Mouse (Mus musculus): ENCODE data around the gene Gpat3. TPM values are rescaled to one million over a fixed set of nuclear protein-coding genes. Genes with fewer than 3 reads are reported as not detected.

The Gpat3 gene
- polyA plus RNA-seq (2015; fragmentation: Nextera tagmentation; extraction: Ambion mirVana), result 1.3 and 2.0 TPM in 2 replicates

DNA sequence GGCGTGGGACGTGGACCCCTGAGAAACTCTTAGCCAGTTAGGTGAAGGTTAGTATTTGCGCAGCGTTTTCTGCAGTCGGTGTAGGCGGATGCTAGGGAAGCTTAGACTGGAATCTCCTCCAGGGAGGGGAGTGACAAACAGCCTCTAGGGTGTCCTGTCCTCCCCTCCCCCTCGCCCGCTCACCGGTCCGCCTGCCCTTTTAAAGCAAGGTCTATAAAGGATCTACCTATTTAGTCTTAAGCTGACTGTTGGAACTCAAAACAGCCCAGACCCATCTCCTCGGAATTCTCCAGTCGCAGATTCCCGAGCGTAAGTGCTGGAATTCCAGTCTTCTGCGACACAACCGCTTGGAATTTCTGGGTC lies at the start of gene Gpat3:
Gene Gpat3, plus strand, starts transcription at position 229 of the 363 bp plus-strand sequence.

DNA sequence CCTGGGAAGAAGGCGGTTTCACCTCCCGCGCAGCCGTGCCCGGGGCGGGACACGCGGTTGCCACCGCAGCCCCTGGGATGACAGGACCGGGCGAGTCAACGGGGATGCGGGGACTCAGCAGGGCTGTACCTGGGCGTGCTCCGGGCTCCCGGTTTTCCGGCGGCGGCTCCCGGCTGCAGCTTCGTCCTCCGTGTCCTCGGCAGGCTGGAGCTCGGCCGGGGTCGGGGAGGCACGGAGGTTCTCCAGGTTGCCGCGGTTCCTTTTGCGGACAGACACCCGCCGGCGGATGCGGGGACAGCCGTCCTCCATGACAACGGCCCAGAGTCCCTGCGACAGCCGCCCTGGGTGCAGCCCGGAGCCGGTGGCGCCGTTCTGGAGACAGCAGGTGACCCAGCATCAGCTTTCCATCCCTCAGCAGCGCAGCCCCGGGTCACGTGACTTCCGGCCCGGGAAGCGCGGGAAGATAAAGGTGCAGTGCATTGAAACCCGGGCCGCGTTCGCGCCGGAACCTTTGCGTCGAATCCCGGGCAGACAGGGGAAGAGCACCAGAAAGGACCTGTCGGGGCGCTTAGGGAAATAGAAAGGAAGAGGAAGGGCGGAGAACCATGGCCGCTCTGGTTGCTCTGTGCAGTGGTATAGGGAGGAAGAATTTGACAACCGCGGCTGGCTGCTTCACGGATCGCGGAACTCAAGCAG lies 47.2 kb upstream of the Gpat3 start, which contains the start of the genes Helq and Mrps18c:
Gene Helq, minus strand, starts transcription at position 434 of the 696 bp plus-strand sequence.
Gene Mrps18c, plus strand, starts transcription at position 463 of the 696 bp plus-strand sequence.

GRCm38 (mm10) chr5:100820483-100821184 lies 24.9 kb upstream of the Gpat3 start, which contains the start of gene Abraxas1:
TSS of gene Abraxas1 (minus strand) at chr5:100820965.

Other genes starting within 250 kb of the Gpat3 start
- 67.8 and 73.6 TPM in 2 replicates for gene Coq2, start 170.6 kb upstream of the Gpat3 start, polyA plus RNA-seq (2015; fragmentation: Nextera tagmentation; extraction: Ambion mirVana)
- 3.5 and 4.7 TPM in 2 replicates for gene Hpse, start 126.0 kb upstream of the Gpat3 start, polyA plus RNA-seq (2015; fragmentation: Nextera tagmentation; extraction: Ambion mirVana)
- 5.9 and 7.0 TPM in 2 replicates for gene Helq, start 47.1 kb upstream of the Gpat3 start, polyA plus RNA-seq (2015; fragmentation: Nextera tagmentation; extraction: Ambion mirVana)
- 316 and 494 TPM in 2 replicates for gene Mrps18c, start 47.1 kb upstream of the Gpat3 start, polyA plus RNA-seq (2015; fragmentation: Nextera tagmentation; extraction: Ambion mirVana)
- 17.2 and 29.2 TPM in 2 replicates for gene Abraxas1, start 24.7 kb upstream of the Gpat3 start, polyA plus RNA-seq (2015; fragmentation: Nextera tagmentation; extraction: Ambion mirVana)

Measured in adrenal gland, postnatal 0 days (tissue).